ENCODE assay signal across 8 mouse cellular contexts in genomic region chr16:21412593-21413047, GRCm38 (mm10). TPM values are rescaled to one million over a fixed set of nuclear protein-coding genes. Genes with fewer than 3 reads are reported as not detected.
DNase-seq lines count a peak whose midpoint lies in the region; ATAC-seq and TF ChIP-seq lines count a peak whose summit lies in the region.

No protein-coding gene starts in this region.

- no peak overlapping the region for H3K4me3 ChIP-seq in bone marrow macrophage, adult 2 months (ENCODE audit: insufficient read depth, low read length)
- no peak overlapping the region for H3K4me3 ChIP-seq in embryonic fibroblast, embryonic 13.5 days (ENCODE audit: insufficient read depth, low read length)
- no peak overlapping the region for H3K4me3 ChIP-seq in heart, postnatal 0 days (ENCODE audit: low read depth, low read length)
- no peak overlapping the region for H3K4me3 ChIP-seq in liver, embryonic 16.5 days (ENCODE audit: low read depth, low read length)
- H3K4me3 ChIP-seq in neural tube, embryonic 12.5 days = no peak overlapping the region

- H3K27ac ChIP-seq in bone marrow macrophage, adult 2 months (ENCODE audit: insufficient read depth, low read depth, low read length) = no peak overlapping the region
- H3K27ac ChIP-seq in embryonic fibroblast, embryonic 13.5 days (ENCODE audit: insufficient read depth, low read length) = no peak overlapping the region
- H3K27ac ChIP-seq in heart, postnatal 0 days (ENCODE audit: low read depth) = no peak overlapping the region
- no peak overlapping the region for H3K27ac ChIP-seq in liver, embryonic 16.5 days (ENCODE audit: low read length)
- no peak overlapping the region for H3K27ac ChIP-seq in neural tube, embryonic 12.5 days

- H3K9ac ChIP-seq in heart, postnatal 0 days (replicated peaks; ENCODE audit: low read depth, low read length) = no peak overlapping the region
- no peak overlapping the region for H3K9ac ChIP-seq in liver, embryonic 16.5 days (ENCODE audit: low read depth, low read length)
- H3K9ac ChIP-seq in neural tube, embryonic 12.5 days = no peak overlapping the region

- peaks cover 9% of the 10 kb centered on the region for H3K4me1 ChIP-seq in bone marrow macrophage, adult 2 months (ENCODE audit: control insufficient read depth, insufficient read depth, low read length)
- no peaks in the 10 kb centered on the region for H3K4me1 ChIP-seq in embryonic fibroblast, embryonic 13.5 days (ENCODE audit: control insufficient read depth, insufficient read depth, low read length)
- no peaks in the 10 kb centered on the region for H3K4me1 ChIP-seq in heart, postnatal 0 days (ENCODE audit: control insufficient read depth, insufficient read depth)
- no peaks in the 10 kb centered on the region for H3K4me1 ChIP-seq in liver, embryonic 16.5 days (ENCODE audit: control insufficient read depth, low read depth, low read length)
- H3K4me1 ChIP-seq in neural tube, embryonic 12.5 days = no peaks in the 10 kb centered on the region

- no peak for TF ChIP-seq EP300 in heart, postnatal 0 days (IDR thresholded peaks at IDR 0.05; ENCODE audit: low read depth)

- no peaks in the 10 kb centered on the region for H3K9me3 ChIP-seq in heart, postnatal 0 days (replicated peaks; ENCODE audit: control insufficient read depth, low read length)
- no peaks in the 10 kb centered on the region for H3K9me3 ChIP-seq in liver, embryonic 16.5 days (replicated peaks; ENCODE audit: control insufficient read depth, low read length)
- no peaks in the 10 kb centered on the region for H3K9me3 ChIP-seq in neural tube, embryonic 12.5 days

- no peak overlapping the region for H3K4me2 ChIP-seq in heart, postnatal 0 days (ENCODE audit: low read depth, low read length)
- no peak overlapping the region for H3K4me2 ChIP-seq in liver, embryonic 16.5 days (ENCODE audit: low read depth, low read length)
- H3K4me2 ChIP-seq in neural tube, embryonic 12.5 days (replicated peaks) = no peak overlapping the region

- WGBS in heart, postnatal 0 days = 16% methylated on average over 8 of the region's 8 CpGs
- WGBS in liver, embryonic 16.5 days (ENCODE audit: insufficient replicate concordance) = 15% methylated on average over 8 of the region's 8 CpGs
- 22% methylated on average over 8 of the region's 8 CpGs for WGBS in neural tube, embryonic 12.5 days

- ATAC-seq in heart, postnatal 0 days (ENCODE audit: insufficient read depth, low read depth) = 0 out of 2 replicates have a peak, but pooled peaks have one; percentile 44
- peak; percentile 54; the same call in 1 of the 2 replicates for ATAC-seq in liver, embryonic 16.5 days (ENCODE audit: low read depth)
- peak; percentile 75; the same call in 1 of the 2 replicates for ATAC-seq in neural tube, embryonic 12.5 days (ENCODE audit: low FRiP score, low read depth)

- no peaks in the 10 kb centered on the region for H3K36me3 ChIP-seq in heart, postnatal 0 days (replicated peaks; ENCODE audit: control insufficient read depth, insufficient read depth, low read length)
- no peaks in the 10 kb centered on the region for H3K36me3 ChIP-seq in liver, embryonic 16.5 days (ENCODE audit: control insufficient read depth, insufficient read depth)
- no peaks in the 10 kb centered on the region for H3K36me3 ChIP-seq in neural tube, embryonic 12.5 days

- H3K27me3 ChIP-seq in heart, postnatal 0 days (ENCODE audit: control insufficient read depth, insufficient read depth, low read length) = no peaks in the 10 kb centered on the region
- no peaks in the 10 kb centered on the region for H3K27me3 ChIP-seq in liver, embryonic 16.5 days (ENCODE audit: control insufficient read depth, insufficient read depth, low read depth, low read length)
- H3K27me3 ChIP-seq in neural tube, embryonic 12.5 days (replicated peaks) = no peaks in the 10 kb centered on the region

- peak; percentile 100 for TF ChIP-seq CTCF in bone marrow macrophage, adult 2 months (IDR thresholded peaks at IDR 0.05; ENCODE audit: low read depth, low read length)
- TF ChIP-seq CTCF in embryonic fibroblast, embryonic 13.5 days (IDR thresholded peaks at IDR 0.05; ENCODE audit: borderline replicate concordance, insufficient read depth, low read length) = peak; percentile 99
- peak; percentile 100 for TF ChIP-seq CTCF in heart, postnatal 0 days (IDR thresholded peaks at IDR 0.05; ENCODE audit: low read depth)

- TF ChIP-seq POLR2A in bone marrow macrophage, adult 2 months (IDR thresholded peaks at IDR 0.05; ENCODE audit: borderline replicate concordance, low read depth, low read length) = no peak
- TF ChIP-seq POLR2A in embryonic fibroblast, embryonic 13.5 days (IDR thresholded peaks at IDR 0.05; ENCODE audit: low read depth, low read length) = no peak

- DNase-seq in CD8-positive naive resting alpha-beta T cell, adult 2 months (ENCODE audit: low read depth in 2 of 2, low spot score in 2 of 2) = peak; percentile 67 to 70
- peak; percentile 71 for DNase-seq in heart, postnatal 0 days (ENCODE audit: low spot score)
- DNase-seq in kidney, postnatal 36 days = peak; percentile 75 to 87
- DNase-seq in testis, postnatal 10 days (ENCODE audit: low spot score) = peak; percentile 82

RNA-seq across cellular contexts. Expression of gene Vps8, which starts 10.3 kb away (rescaled TPM):
- polyA plus RNA-seq in bone marrow macrophage, adult 2 months (2012; ENCODE audit: insufficient read depth, insufficient read length, missing spikeins) = 11.9 and 19.8 TPM in 2 replicates
- 27.3 and 29.5 TPM in 2 replicates for polyA plus RNA-seq in embryonic fibroblast, embryonic 13.5 days (2011; ENCODE audit: insufficient read length, low read depth, missing spikeins)
- total RNA-seq in heart, postnatal 0 days (2014; rRNA removed; ENCODE audit: low replicate concordance) = 67.2 and 94.8 TPM in 2 replicates
- 21.3 and 22.0 TPM in 2 replicates for polyA plus RNA-seq in heart, postnatal 0 days (2015; fragmentation: Nextera tagmentation; extraction: Ambion mirVana)
- polyA plus RNA-seq in liver, embryonic 16.5 days (2015; fragmentation: Nextera tagmentation; extraction: Ambion mirVana) = 4.9 and 7.6 TPM in 2 replicates
- 30.3 and 30.9 TPM in 2 replicates for polyA plus RNA-seq in neural tube, embryonic 12.5 days (2016; fragmentation: Nextera tagmentation; extraction: Ambion mirVana)
